Mouse (Mus musculus) midbrain, postnatal 0 days (tissue): ENCODE data around the gene Tcp11. TPM values are rescaled to one million over a fixed set of nuclear protein-coding genes. Genes with fewer than 3 reads are reported as not detected.

Experiments used
- ATAC-seq: fragments of 200-750 bp; cut with Nextera tagmentation; 2 replicates; pipeline ENCODE4 v1.8.0; 2017; ENCODE audit warnings: moderate number of reproducible peaks, mild to moderate bottlenecking, moderate TSS enrichment, moderate library complexity; ENCODE audit not compliant: low FRiP score
- DNase-seq: peaks from one replicate; pipeline ENCODE4 v3.0.0-alpha.2; 2015; ENCODE audit warnings: low spot score
- H3K27ac ChIP-seq: fragments of 300-500 bp; sonication (generic); 2 replicates; pipeline ENCODE4 v1.5.1; 2014; ENCODE audit warnings: low read depth, mild to moderate bottlenecking, low read length, mixed read lengths
- H3K27me3 ChIP-seq: fragments of 300-500 bp; sonication (generic); 2 replicates; pipeline ENCODE4 v1.6.1; 2014; ENCODE audit warnings: low read length, control low read depth, mixed read lengths; ENCODE audit not compliant: insufficient read depth
- H3K36me3 ChIP-seq: fragments of 300-500 bp; sonication (generic); 2 replicates; pipeline ENCODE4 v1.6.1; 2014; ENCODE audit warnings: low read length, control low read depth, mixed read lengths; ENCODE audit not compliant: insufficient read depth
- H3K4me1 ChIP-seq: fragments of 300-500 bp; sonication (generic); 2 replicates; pipeline ENCODE4 v1.6.1; 2014; ENCODE audit warnings: mild to moderate bottlenecking, control low read depth, antibody characterized with exemption, low read length, mixed read lengths; ENCODE audit not compliant: insufficient read depth
- H3K4me2 ChIP-seq: fragments of 300-500 bp; sonication (generic); 2 replicates; pipeline ENCODE4 v1.6.1; 2014; ENCODE audit warnings: low read depth, mild to moderate bottlenecking, low read length, mixed read lengths; ENCODE audit not compliant: poor library complexity, severe bottlenecking
- H3K4me3 ChIP-seq: fragments of 300-500 bp; sonication (generic); 2 replicates; pipeline ENCODE4 v1.5.1; 2014; ENCODE audit warnings: low read depth, mild to moderate bottlenecking, low read length, moderate library complexity
- H3K9ac ChIP-seq: fragments of 300-500 bp; sonication (generic); replicated peaks from 2 replicates; pipeline ENCODE4 v1.6.1; 2014; ENCODE audit warnings: mild to moderate bottlenecking, low read length, moderate library complexity, mixed read lengths; ENCODE audit not compliant: poor library complexity, severe bottlenecking
- H3K9me3 ChIP-seq: fragments of 300-500 bp; sonication (generic); 2 replicates; pipeline ENCODE4 v1.6.1; 2016; ENCODE audit warnings: low read length, control low read depth
- CTCF ChIP-seq: IDR thresholded peaks from 2 replicates; pipeline ENCODE4 v1.5.1; 2016; ENCODE audit warnings: antibody characterized with exemption, mild to moderate bottlenecking
- WGBS: fragments of 180-500 bp; shearing (Covaris S2); extraction: QIAGEN DNeasy Blood & Tissue Kit; methylation state at CpG from one replicate; pipeline ENCODE4 v1.1.7; 2014; 5-methylcytosine and 5-hydroxymethylcytosine counted together
- polyA plus RNA-seq: library from polyadenylated mRNA; unstranded; fragments of >200 nt; fragmentation: Nextera tagmentation; extraction: Ambion mirVana; gene quantifications from 2 replicates; pipeline ENCODE4 v1.2.1, GENCODE M21; 2015
- total RNA-seq: library from RNA; depleted of rRNA; stranded (reverse); fragments of >200 nt; gene quantifications from 2 replicates; pipeline ENCODE4 v1.2.3, GENCODE M21; 2014

The Tcp11 gene
- total and polyA plus RNA-seq, 2 experiments from 2014 or later = 2.5 to 8.2 TPM

- H3K4me2 ChIP-seq = no peak overlapping the region
- no peaks in the 10 kb centered on the region for H3K9me3 ChIP-seq
- TF ChIP-seq CTCF = peak; percentile 42
- DNase-seq (no peak), ATAC-seq (no peak)
- no peak overlapping the region for H3K4me3 ChIP-seq
- H3K9ac ChIP-seq = no peak overlapping the region
- no peaks in the 10 kb centered on the region for H3K36me3 ChIP-seq
- WGBS = 85% methylated on average over 3 of the region's 3 CpGs
- no peaks in the 10 kb centered on the region for H3K27me3 ChIP-seq
- H3K4me1 ChIP-seq = no peaks in the 10 kb centered on the region
- H3K27ac ChIP-seq = no peak overlapping the region
These were observed 13.4 kb upstream of the Tcp11 start for GRCm38 (mm10) chr17:28093837-28094236.

GRCm38 (mm10) chr17:28092297-28092696, 11.9 kb upstream of the Tcp11 start:
- Histone ChIP-seq H3K9ac (no peak overlapping the region), H3K27me3 (no peaks in the 10 kb centered on the region), H3K27ac (no peak overlapping the region), H3K4me3 (no peak overlapping the region), H3K36me3 (no peaks in the 10 kb centered on the region), H3K9me3 (no peaks in the 10 kb centered on the region), H3K4me1 (0 out of 2 replicates have a peak, but pooled peaks cover 3% of the 10 kb centered on the region), H3K4me2 (no peak overlapping the region)
- 86% methylated on average over 2 of the region's 2 CpGs for WGBS
- DNase-seq (no peak), ATAC-seq (no peak)
- TF ChIP-seq CTCF = peak; percentile 50

GRCm38 (mm10) chr17:28088718-28089117, 8.3 kb upstream of the Tcp11 start:
- no peak for TF ChIP-seq CTCF
- no peak overlapping the region for H3K9ac ChIP-seq
- no peak overlapping the region for H3K27ac ChIP-seq
- H3K4me2 ChIP-seq = no peak overlapping the region
- no peaks in the 10 kb centered on the region for H3K36me3 ChIP-seq
- no peaks in the 10 kb centered on the region for H3K9me3 ChIP-seq
- no peak for DNase-seq
- H3K4me3 ChIP-seq = no peak overlapping the region
- no peaks in the 10 kb centered on the region for H3K27me3 ChIP-seq
- WGBS = 99% methylated on average over 5 of the region's 6 CpGs
- H3K4me1 ChIP-seq = 0 out of 2 replicates have a peak, but pooled peaks cover 4% of the 10 kb centered on the region
- ATAC-seq = no peak

- Histone ChIP-seq H3K9ac (no peak overlapping the region), H3K4me1 (0 out of 2 replicates have a peak, but pooled peaks cover 4% of the 10 kb centered on the region), H3K27ac (no peak overlapping the region), H3K36me3 (no peaks in the 10 kb centered on the region), H3K4me2 (no peak overlapping the region), H3K4me3 (no peak overlapping the region), H3K27me3 (no peaks in the 10 kb centered on the region), H3K9me3 (no peaks in the 10 kb centered on the region)
- DNase-seq (no peak), ATAC-seq (no peak)
- WGBS = 25% methylated on average over 5 of the region's 5 CpGs
- no peak for TF ChIP-seq CTCF
These were observed 7.0 kb upstream of the Tcp11 start for GRCm38 (mm10) chr17:28087430-28087829.

- Histone ChIP-seq H3K4me3 (no peak overlapping the region), H3K4me1 (0 out of 2 replicates have a peak, but pooled peaks cover 4% of the 10 kb centered on the region), H3K9ac (no peak overlapping the region), H3K27me3 (no peaks in the 10 kb centered on the region), H3K27ac (no peak overlapping the region), H3K4me2 (peak overlapping the region; percentile 28), H3K36me3 (no peaks in the 10 kb centered on the region), H3K9me3 (no peaks in the 10 kb centered on the region)
- 1% methylated on average over 16 of the region's 16 CpGs for WGBS
- peak; percentile 92 for DNase-seq
- TF ChIP-seq CTCF = peak; percentile 97
- peak; percentile 55; the same call in 1 of the 2 replicates for ATAC-seq
These were observed 4.5 kb upstream of the Tcp11 start for GRCm38 (mm10) chr17:28084964-28085363.

GRCm38 (mm10) chr17:28084395-28084905, 4.0 kb upstream of the Tcp11 start:
- no peaks in the 10 kb centered on the region for H3K36me3 ChIP-seq
- TF ChIP-seq CTCF = no peak
- no peaks in the 10 kb centered on the region for H3K9me3 ChIP-seq
- H3K27me3 ChIP-seq = no peaks in the 10 kb centered on the region
- no peak overlapping the region; the same call in 1 of the 2 replicates for H3K4me2 ChIP-seq
- DNase-seq (no peak), ATAC-seq (no peak)
- H3K4me3 ChIP-seq = no peak overlapping the region
- no peak overlapping the region for H3K9ac ChIP-seq
- 0 out of 2 replicates have a peak, but pooled peaks cover 4% of the 10 kb centered on the region for H3K4me1 ChIP-seq
- 17% methylated on average over 22 of the region's 22 CpGs for whole genome bisulfite sequencing
- H3K27ac ChIP-seq = no peak overlapping the region
